In the genomic region with DNA sequence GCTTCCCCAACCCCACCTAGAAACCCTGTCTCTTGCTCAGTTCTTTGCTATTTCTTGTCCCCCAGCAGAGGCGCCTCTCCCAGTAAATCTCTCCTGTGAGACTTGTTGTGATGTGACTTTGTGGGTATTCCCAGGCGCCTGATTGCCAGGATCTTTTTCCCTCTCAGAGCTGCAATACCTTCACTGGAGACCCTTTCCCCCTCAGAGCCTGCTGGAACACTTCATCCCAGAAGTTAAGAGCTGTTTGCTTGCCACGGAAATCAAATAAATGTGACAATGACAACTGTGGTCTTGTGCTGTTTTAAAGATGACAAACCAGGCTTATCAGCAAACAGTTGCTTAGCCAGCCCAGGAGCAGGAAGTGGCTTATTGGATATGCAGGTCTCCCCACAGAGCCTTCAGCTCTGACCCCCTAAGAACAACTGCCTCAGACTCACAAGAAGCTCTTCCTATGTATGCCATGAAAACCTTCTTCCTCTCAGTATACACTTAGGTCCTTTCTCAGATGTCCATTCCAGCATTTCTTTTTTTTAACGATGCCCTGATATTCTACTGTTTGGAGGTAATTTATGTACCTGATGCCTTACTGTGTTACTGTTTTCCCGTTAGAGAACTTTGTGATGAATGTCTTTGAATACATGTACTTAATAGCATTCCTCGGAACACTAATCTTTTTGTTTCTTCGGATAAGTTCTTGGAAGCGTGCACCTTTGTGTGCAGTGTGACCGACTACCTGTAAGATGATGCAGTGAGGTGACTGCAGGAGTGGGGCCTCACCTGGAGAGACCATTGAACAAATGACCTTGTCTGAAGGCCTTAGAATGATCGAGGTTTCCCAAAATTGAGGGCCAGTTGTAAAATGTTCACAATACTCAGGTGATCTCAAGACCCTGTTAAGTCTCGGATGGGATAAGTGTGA, we compare ENCODE assay signal across 8 mouse cellular contexts. TPM values are rescaled to one million over a fixed set of nuclear protein-coding genes. Genes with fewer than 3 reads are reported as not detected.
DNase-seq lines count a peak whose midpoint lies in the region; ATAC-seq and TF ChIP-seq lines count a peak whose summit lies in the region.

No protein-coding gene starts in this region.

- no peak for ATAC-seq in lung, postnatal 0 days
- ATAC-seq in inflammation-experienced regulatory T-cells, adult 6 months = peak; percentile 8
- ATAC-seq in neural tube, embryonic 11.5 days (ENCODE audit: insufficient read depth, low FRiP score, low TSS enrichment) = no peak; the same call in 1 of the 2 replicates

- peak; percentile 9; the same call in 1 of the 2 replicates for TF ChIP-seq CTCF in lung, postnatal 0 days (IDR thresholded peaks at IDR 0.05)
- no peak for TF ChIP-seq CTCF in cortical plate, adult 2 months (IDR thresholded peaks at IDR 0.05; ENCODE audit: extremely low read depth, insufficient read depth, low read length)

- intact Hi-C loops in left cerebral cortex, postnatal 4 days (cut with DNase I) = no loop called here

- no peaks in the 10 kb centered on the region for H3K27me3 ChIP-seq in lung, postnatal 0 days (replicated peaks; ENCODE audit: insufficient read depth, low read length)
- no peaks in the 10 kb centered on the region for H3K27me3 ChIP-seq in neural tube, embryonic 11.5 days (ENCODE audit: control insufficient read depth, insufficient read depth, low read length)

- peak overlapping the region; percentile 88 for H3K4me2 ChIP-seq in lung, postnatal 0 days (replicated peaks; ENCODE audit: low read depth, low read length)
- H3K4me2 ChIP-seq in neural tube, embryonic 11.5 days (ENCODE audit: low read depth) = peak overlapping the region; percentile 40

- peaks cover 16% of the 10 kb centered on the region; the same call in 1 of the 2 replicates for H3K4me1 ChIP-seq in lung, postnatal 0 days (ENCODE audit: insufficient read depth, low read depth, low read length)
- peaks cover 6% of the 10 kb centered on the region; the same call in 1 of the 2 replicates for H3K4me1 ChIP-seq in cortical plate, adult 2 months (ENCODE audit: control insufficient read depth, insufficient read depth, low read length)
- peaks cover 19% of the 10 kb centered on the region for H3K4me1 ChIP-seq in neural tube, embryonic 11.5 days (ENCODE audit: control insufficient read depth, insufficient read depth, low read length)

- WGBS in lung, postnatal 0 days = 11% methylated on average over 11 of the region's 11 CpGs
- 15% methylated on average over 11 of the region's 11 CpGs for WGBS in neural tube, embryonic 11.5 days

- peak; percentile 11 for DNase-seq in lung, postnatal 0 days (ENCODE audit: low spot score)
- DNase-seq in lung, postnatal 10 days = no peak
- DNase-seq in neural tube, embryonic 11.5 days (ENCODE audit: low spot score) = peak; percentile 15
- no peak for DNase-seq in left cerebral cortex, postnatal 4 days
- DNase-seq in kidney, postnatal 4 days = no peak
- no peak for DNase-seq in right cerebral cortex, adult 2 months (ENCODE audit: low spot score in 2 of 2)

- H3K4me3 ChIP-seq in lung, postnatal 0 days (ENCODE audit: low read depth, low read length) = peak overlapping the region; percentile 92
- H3K4me3 ChIP-seq in cortical plate, adult 2 months (ENCODE audit: insufficient read depth, low read length) = peak overlapping the region; percentile 85
- peak overlapping the region; percentile 72; the same call in 1 of the 2 replicates for H3K4me3 ChIP-seq in neural tube, embryonic 11.5 days (ENCODE audit: low read depth, low read length)

- peak overlapping the region; percentile 92 for H3K27ac ChIP-seq in lung, postnatal 0 days (ENCODE audit: low read length)
- peak overlapping the region; percentile 90 for H3K27ac ChIP-seq in cortical plate, adult 2 months (ENCODE audit: insufficient read depth, low read length)
- H3K27ac ChIP-seq in neural tube, embryonic 11.5 days (ENCODE audit: low read depth, low read length) = peak overlapping the region; percentile 91

- TF ChIP-seq EP300 in lung, postnatal 0 days (IDR thresholded peaks at IDR 0.05) = peak; percentile 15; the same call in 1 of the 2 replicates

- TF ChIP-seq POLR2A in cortical plate, adult 2 months (IDR thresholded peaks at IDR 0.05; ENCODE audit: extremely low read depth, insufficient read depth, low read length) = no peak

- H3K36me3 ChIP-seq in lung, postnatal 0 days (ENCODE audit: insufficient read depth, low read length) = 0 out of 2 replicates have a peak, but pooled peaks cover 1% of the 10 kb centered on the region
- H3K36me3 ChIP-seq in neural tube, embryonic 11.5 days (ENCODE audit: control insufficient read depth, insufficient read depth, low read length) = peaks cover under 1% of the 10 kb centered on the region; the same call in 1 of the 2 replicates

- H3K9ac ChIP-seq in lung, postnatal 0 days (replicated peaks; ENCODE audit: low read depth) = peak overlapping the region; percentile 46; the same call in 1 of the 2 replicates
- no peak overlapping the region for H3K9ac ChIP-seq in neural tube, embryonic 11.5 days (ENCODE audit: low read length)

- H3K9me3 ChIP-seq in lung, postnatal 0 days (ENCODE audit: low read length) = no peaks in the 10 kb centered on the region
- no peaks in the 10 kb centered on the region for H3K9me3 ChIP-seq in neural tube, embryonic 11.5 days (ENCODE audit: control insufficient read depth, low read length)

RNA-seq across cellular contexts. Expression of a gene that starts 0.9 kb away (rescaled TPM):
- 113 and 115 TPM in 2 replicates for polyA plus RNA-seq in lung, postnatal 0 days (2015; fragmentation: Nextera tagmentation; extraction: Ambion mirVana)
- 138 and 166 TPM in 2 replicates for polyA plus RNA-seq in cortical plate, adult 2 months (2012; rRNA removed)
- polyA plus RNA-seq in inflammation-experienced regulatory T-cells, adult 6 months (2017; shearing (Covaris generic)) = 10 to 100 TPM; 28.4 to 42.6 (median 35.6) TPM
- 179 and 195 TPM in 2 replicates for polyA plus RNA-seq in neural tube, embryonic 11.5 days (2014; fragmentation: Nextera tagmentation; extraction: Ambion mirVana)
- 100 to 1,000 TPM; 233 to 234 TPM for total RNA-seq in left cerebral cortex, postnatal 4 days (2021)

RNA-seq across cellular contexts. Expression of a gene that starts 18.4 kb away (rescaled TPM):
- 10.4 and 10.8 TPM in 2 replicates for polyA plus RNA-seq in lung, postnatal 0 days (2015; fragmentation: Nextera tagmentation; extraction: Ambion mirVana)
- polyA plus RNA-seq in cortical plate, adult 2 months (2012; rRNA removed) = 16.3 and 16.5 TPM in 2 replicates
- polyA plus RNA-seq in inflammation-experienced regulatory T-cells, adult 6 months (2017; shearing (Covaris generic)) = 10 to 100 TPM; 19.9 to 26.0 (median 20.8) TPM
- polyA plus RNA-seq in neural tube, embryonic 11.5 days (2014; fragmentation: Nextera tagmentation; extraction: Ambion mirVana) = 19.7 and 23.5 TPM in 2 replicates
- 10 to 100 TPM; 11.3 to 12.4 TPM for total RNA-seq in left cerebral cortex, postnatal 4 days (2021)

Comparison
In these comparisons a context has a peak if more than half of its experiments do, and no peak if none do; other contexts are left out.
1. DNase-seq: peak in lung, postnatal 0 days (single experiment) and neural tube, embryonic 11.5 days (single experiment); none in lung, postnatal 10 days (single experiment), left cerebral cortex, postnatal 4 days (single experiment), kidney, postnatal 4 days (0 of 2) and right cerebral cortex, adult 2 months (0 of 2).
2. Peak in every context shown above with its lines, with median percentiles within 50 percentile points of each other: H3K27ac ChIP-seq and H3K4me3 ChIP-seq.